Mouse (Mus musculus) liver, embryonic 13.5 days (tissue): ENCODE data around the gene Slc26a10. TPM values are rescaled to one million over a fixed set of nuclear protein-coding genes. Genes with fewer than 3 reads are reported as not detected.
"Not testable (repeated sequence)": the region's sequence is repeated elsewhere in the genome, so short reads cannot be mapped to it uniquely, and the experiment has no call there.

ENCODE experiments used
- ATAC-seq: fragments of 200-750 bp; cut with Nextera tagmentation; 2 replicates; pipeline ENCODE4 v1.8.0; 2017; ENCODE audit warnings: low read depth, mild to moderate bottlenecking, moderate number of reproducible peaks, moderate library complexity
- DNase-seq: peaks from one replicate; pipeline ENCODE4 v3.0.0; 2022
- H3K27ac ChIP-seq: fragments of 300-500 bp; sonication (generic); 2 replicates; pipeline ENCODE4 v1.5.1; 2015; ENCODE audit warnings: moderate library complexity, mild to moderate bottlenecking, inconsistent platforms
- H3K27me3 ChIP-seq: fragments of 300-500 bp; sonication (generic); 2 replicates; pipeline ENCODE4 v1.6.1; 2015; ENCODE audit warnings: mild to moderate bottlenecking, inconsistent platforms
- H3K36me3 ChIP-seq: fragments of 300-500 bp; sonication (generic); 2 replicates; pipeline ENCODE4 v1.6.1; 2015; ENCODE audit warnings: mild to moderate bottlenecking, inconsistent platforms
- H3K4me1 ChIP-seq: fragments of 300-500 bp; sonication (generic); replicated peaks from 2 replicates; pipeline ENCODE4 v1.6.1; 2015; ENCODE audit warnings: inconsistent platforms
- H3K4me2 ChIP-seq: fragments of 300-500 bp; sonication (generic); 2 replicates; pipeline ENCODE4 v1.6.1; 2015; ENCODE audit warnings: inconsistent platforms, mild to moderate bottlenecking, moderate library complexity
- H3K4me3 ChIP-seq: fragments of 300-500 bp; sonication (generic); replicated peaks from 2 replicates; pipeline ENCODE4 v1.5.1; 2015; ENCODE audit warnings: mild to moderate bottlenecking, inconsistent platforms
- H3K9ac ChIP-seq: fragments of 300-500 bp; sonication (generic); 2 replicates; pipeline ENCODE4 v1.6.1; 2015; ENCODE audit warnings: mild to moderate bottlenecking, inconsistent platforms
- H3K9me3 ChIP-seq: fragments of 300-500 bp; sonication (generic); replicated peaks from 2 replicates; pipeline ENCODE4 v1.6.1; 2016; ENCODE audit warnings: inconsistent platforms
- WGBS: fragments of 180-500 bp; shearing (Covaris S2); methylation state at CpG from one replicate; pipeline ENCODE4 v1.1.7; 2015; ENCODE audit not compliant: insufficient replicate concordance; 5-methylcytosine and 5-hydroxymethylcytosine counted together
- polyA plus RNA-seq: library from polyadenylated mRNA; unstranded; fragments of >200 nt; fragmentation: Nextera tagmentation; extraction: Ambion mirVana; gene quantifications from 2 replicates; pipeline ENCODE4 v1.2.1, GENCODE M21; 2015

Slc26a10 gene
- polyA plus RNA-seq, 1 experiment from 2014 or later, result 2.1 TPM

GRCm38 (mm10) chr10:127198492-127198891, 18.0 kb upstream of the Slc26a10 start:
- 69% methylated on average over 2 of the region's 2 CpGs for WGBS
- H3K36me3 ChIP-seq, result peaks cover 63% of the 10 kb centered on the region
- H3K4me3 ChIP-seq, result no peak overlapping the region
- H3K9ac ChIP-seq, result no peak overlapping the region
- H3K4me2 ChIP-seq, result no peak overlapping the region
- H3K27ac ChIP-seq, result peak overlapping the region; percentile 100
- H3K9me3 ChIP-seq, result no peaks in the 10 kb centered on the region
- ATAC-seq (no peak), DNase-seq (no peak)
- H3K4me1 ChIP-seq, result peaks cover 82% of the 10 kb centered on the region
- no peaks in the 10 kb centered on the region for H3K27me3 ChIP-seq

GRCm38 (mm10) chr10:127197505-127198110, 17.2 kb upstream of the Slc26a10 start:
- DNase-seq, result no peak
- Histone ChIP-seq H3K36me3 (peaks cover 61% of the 10 kb centered on the region), H3K4me1 (peaks cover 82% of the 10 kb centered on the region), H3K9ac (no peak overlapping the region; the same call in 1 of the 2 replicates), H3K9me3 (no peaks in the 10 kb centered on the region), H3K4me3 (no peak overlapping the region), H3K4me2 (no peak overlapping the region), H3K27ac (peak overlapping the region; percentile 63), H3K27me3 (no peaks in the 10 kb centered on the region)
- 75% methylated on average over 11 of the region's 11 CpGs for WGBS
- ATAC-seq, result no peak

GRCm38 (mm10) chr10:127197104-127197503, 16.7 kb upstream of the Slc26a10 start:
- H3K9me3 ChIP-seq, result no peaks in the 10 kb centered on the region
- ATAC-seq (no peak), DNase-seq (no peak)
- peaks cover 60% of the 10 kb centered on the region for H3K36me3 ChIP-seq
- peaks cover 82% of the 10 kb centered on the region for H3K4me1 ChIP-seq
- peak overlapping the region; percentile 63 for H3K27ac ChIP-seq
- 87% methylated on average over 8 of the region's 8 CpGs for WGBS
- no peaks in the 10 kb centered on the region for H3K27me3 ChIP-seq
- no peak overlapping the region for H3K9ac ChIP-seq
- no peak overlapping the region for H3K4me3 ChIP-seq
- H3K4me2 ChIP-seq, result no peak overlapping the region

DNA sequence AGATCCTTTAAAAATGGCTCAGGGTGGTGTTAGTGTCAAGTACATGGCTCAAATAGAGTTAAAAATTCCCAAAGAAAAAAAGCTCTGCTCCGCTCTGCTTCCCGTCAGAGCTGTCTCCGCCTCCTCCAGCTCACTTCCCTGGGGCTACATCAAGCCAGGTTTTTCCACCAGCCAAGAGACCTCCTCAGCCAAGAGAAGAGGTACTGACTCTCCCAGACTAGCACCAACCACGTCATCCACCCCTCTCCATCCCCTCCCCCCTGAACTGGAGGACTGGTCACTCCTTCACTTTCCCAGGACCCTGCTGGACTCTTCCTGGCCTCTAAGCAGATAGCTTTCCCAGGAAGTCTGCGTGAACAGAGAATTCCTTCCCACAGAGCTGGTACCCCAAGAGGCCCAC, 15.9 kb upstream of the Slc26a10 start:
- Histone ChIP-seq H3K27ac (peak overlapping the region; percentile 93), H3K9me3 (no peaks in the 10 kb centered on the region), H3K27me3 (no peaks in the 10 kb centered on the region), H3K4me3 (peak overlapping the region; percentile 88), H3K4me2 (peak overlapping the region; percentile 98), H3K4me1 (peaks cover 82% of the 10 kb centered on the region), H3K9ac (peak overlapping the region; percentile 95), H3K36me3 (peaks cover 54% of the 10 kb centered on the region)
- WGBS, result 64% methylated on average over 5 of the region's 5 CpGs
- ATAC-seq (no peak), DNase-seq (no peak)

DNA sequence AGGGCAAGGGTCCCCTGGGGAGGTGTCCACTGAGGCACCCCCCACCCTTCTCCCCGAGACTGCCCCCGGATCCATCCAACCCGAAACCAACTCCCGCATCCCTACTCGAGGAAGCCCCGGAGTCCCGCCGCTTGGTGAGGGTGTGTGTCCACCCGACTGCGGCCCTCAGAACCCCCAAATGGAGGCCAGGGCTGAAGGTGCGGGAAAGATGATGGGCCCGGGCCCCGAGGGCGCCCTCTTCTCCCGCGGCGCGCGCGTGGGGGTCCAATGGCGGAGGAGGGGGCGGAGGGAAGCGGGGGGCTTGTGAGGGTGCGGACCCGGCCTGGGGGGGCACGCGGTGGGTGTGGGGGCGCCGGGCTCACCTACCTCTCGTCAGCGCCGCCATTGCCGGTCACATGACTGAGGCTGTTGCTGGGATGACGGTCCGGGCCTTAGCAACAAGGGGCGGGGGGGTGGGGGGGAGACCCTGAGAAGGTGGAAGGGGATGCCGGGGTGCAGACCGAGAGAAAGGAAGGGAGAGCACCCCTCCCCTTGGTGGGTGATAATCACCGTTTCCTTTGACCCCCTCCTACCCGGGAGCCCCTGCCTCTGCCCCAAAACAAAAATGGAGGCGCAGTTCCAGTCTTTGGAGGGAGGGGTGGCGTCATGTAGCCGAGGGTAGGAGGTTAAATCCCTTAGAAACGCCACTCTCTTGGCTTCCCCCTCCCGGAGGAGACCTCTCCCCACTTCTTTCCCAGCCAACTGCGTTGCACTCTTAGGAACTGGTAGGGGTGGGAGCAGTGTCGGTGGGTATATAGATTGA, 15.1 kb upstream of the Slc26a10 start, which contains the start of gene Dtx3:
Gene Dtx3 (minus strand): TSS at position 401 of the 802 bp plus-strand sequence.
- Histone ChIP-seq H3K27me3 (no peaks in the 10 kb centered on the region), H3K9me3 (no peaks in the 10 kb centered on the region), H3K4me1 (peaks cover 84% of the 10 kb centered on the region), H3K27ac (peak within 1 kb of the TSS; percentile 93), H3K36me3 (peaks cover 46% of the 10 kb centered on the region), H3K4me3 (peak within 1 kb of the TSS; percentile 88), H3K4me2 (peak within 1 kb of the TSS; percentile 98), H3K9ac (peak within 1 kb of the TSS; percentile 95)
- peak; percentile 30 for ATAC-seq
- WGBS, result under 1% methylated on average over 32 of the region's 47 CpGs
- DNase-seq, result no peak

DNA sequence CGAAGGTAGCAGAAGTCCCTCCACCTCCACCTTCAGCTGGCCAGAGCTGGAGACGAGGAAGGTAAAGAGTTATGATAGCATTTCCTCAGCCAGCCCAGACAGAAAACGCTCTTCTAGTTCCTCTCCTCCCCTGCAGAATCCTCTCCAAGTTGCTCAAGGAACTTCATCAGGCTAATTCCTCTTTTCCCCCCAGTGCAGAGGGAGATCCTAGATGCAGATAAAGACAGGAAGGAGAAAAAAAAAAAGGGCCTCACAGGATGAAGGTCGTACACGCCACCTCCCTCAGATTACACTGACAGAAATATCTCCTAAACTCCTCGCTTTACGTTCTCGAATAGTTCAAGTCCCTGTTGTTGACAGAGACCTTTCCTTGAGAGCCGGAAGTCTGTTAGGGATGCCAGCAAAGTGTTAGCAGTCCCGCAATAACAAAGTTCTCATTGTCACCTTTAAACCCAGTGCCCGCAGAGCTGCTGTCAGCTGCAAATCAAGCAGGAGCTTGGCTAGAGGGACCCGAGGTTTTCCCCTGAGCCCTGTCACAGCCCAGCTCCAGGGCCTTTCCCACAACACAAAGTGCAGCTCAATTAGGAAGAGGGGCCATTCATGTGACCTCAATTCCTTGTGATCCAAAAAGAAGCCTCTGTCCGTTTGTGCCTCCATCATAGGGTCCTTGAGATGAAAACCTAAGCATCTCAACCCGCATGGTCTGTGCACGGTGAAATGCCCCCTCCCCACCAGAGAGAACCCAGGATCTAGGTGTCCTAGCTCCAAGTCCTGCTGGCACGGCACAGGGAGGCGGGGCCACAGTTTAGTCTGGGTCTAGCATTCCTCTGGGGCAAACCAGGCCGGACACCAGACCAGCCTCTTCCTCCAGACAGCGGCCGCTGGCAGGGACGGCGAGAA, 14.2 kb upstream of the Slc26a10 start:
- H3K9me3 ChIP-seq, result no peaks in the 10 kb centered on the region
- peak; percentile 61 for ATAC-seq
- 5% methylated on average over 22 of the region's 22 CpGs for WGBS
- H3K4me2 ChIP-seq, result peak overlapping the region; percentile 98
- peak overlapping the region; percentile 93 for H3K27ac ChIP-seq
- peaks cover 37% of the 10 kb centered on the region for H3K36me3 ChIP-seq
- no peak for DNase-seq
- peaks cover 84% of the 10 kb centered on the region for H3K4me1 ChIP-seq
- H3K4me3 ChIP-seq, result peak overlapping the region; percentile 88
- peak overlapping the region; percentile 95 for H3K9ac ChIP-seq
- no peaks in the 10 kb centered on the region for H3K27me3 ChIP-seq

GRCm38 (mm10) chr10:127193011-127193410, 12.6 kb upstream of the Slc26a10 start:
- no peak overlapping the region for H3K4me3 ChIP-seq
- H3K9ac ChIP-seq, result peak overlapping the region; percentile 43; the same call in 1 of the 2 replicates
- no peaks in the 10 kb centered on the region for H3K27me3 ChIP-seq
- H3K27ac ChIP-seq, result peak overlapping the region; percentile 89
- no peaks in the 10 kb centered on the region for H3K9me3 ChIP-seq
- H3K4me2 ChIP-seq, result peak overlapping the region; percentile 34
- ATAC-seq, result no peak
- H3K4me1 ChIP-seq, result peaks cover 92% of the 10 kb centered on the region
- DNase-seq, result no peak
- WGBS, result 71% methylated on average over 9 of the region's 9 CpGs
- peaks cover 21% of the 10 kb centered on the region for H3K36me3 ChIP-seq

- ATAC-seq, H3K4me3 ChIP-seq, H3K27me3 ChIP-seq, H3K4me2 ChIP-seq, H3K9me3 ChIP-seq, H3K9ac ChIP-seq, DNase-seq: not testable (repeated sequence)
- Histone ChIP-seq H3K36me3 (peaks cover 11% of the 10 kb centered on the region), H3K27ac (peak overlapping the region; percentile 90), H3K4me1 (peaks cover 90% of the 10 kb centered on the region)
- 64% methylated on average over 1 of the region's 1 CpGs for WGBS
These were observed 11.5 kb upstream of the Slc26a10 start for GRCm38 (mm10) chr10:127192057-127192328.

GRCm38 (mm10) chr10:127191191-127192056, 11.0 kb upstream of the Slc26a10 start:
- ATAC-seq (no peak), DNase-seq (no peak)
- H3K9me3 ChIP-seq, result no peaks in the 10 kb centered on the region
- H3K4me2 ChIP-seq, result peak overlapping the region; percentile 99
- H3K27me3 ChIP-seq, result no peaks in the 10 kb centered on the region
- peaks cover 87% of the 10 kb centered on the region for H3K4me1 ChIP-seq
- H3K27ac ChIP-seq, result peak overlapping the region; percentile 90
- H3K36me3 ChIP-seq, result peaks cover 10% of the 10 kb centered on the region; the same call in 1 of the 2 replicates
- 57% methylated on average over 19 of the region's 19 CpGs for WGBS
- no peak overlapping the region for H3K4me3 ChIP-seq
- H3K9ac ChIP-seq, result peak overlapping the region; percentile 79

GRCm38 (mm10) chr10:127190398-127191190, 10.1 kb upstream of the Slc26a10 start:
- peak overlapping the region; percentile 99 for H3K4me2 ChIP-seq
- ATAC-seq (peak; percentile 34), DNase-seq (no peak)
- peak overlapping the region; percentile 90 for H3K27ac ChIP-seq
- peak overlapping the region; percentile 79 for H3K9ac ChIP-seq
- H3K9me3 ChIP-seq, result no peaks in the 10 kb centered on the region
- H3K4me1 ChIP-seq, result peaks cover 84% of the 10 kb centered on the region
- peaks cover 10% of the 10 kb centered on the region; the same call in 1 of the 2 replicates for H3K36me3 ChIP-seq
- 22% methylated on average over 14 of the region's 14 CpGs for WGBS
- peak overlapping the region; percentile 64 for H3K4me3 ChIP-seq
- H3K27me3 ChIP-seq, result no peaks in the 10 kb centered on the region
